Mouse (Mus musculus) olfactory bulb, adult 2 months (tissue): ENCODE results near the gene Pde5a.

Experiments
- CTCF ChIP-seq: fragments of 200-500 bp; IDR thresholded peaks from 2 replicates; pipeline ENCODE4 v1.5.1; 2012; ENCODE audit warnings: low read depth, mild to moderate bottlenecking, low read length, moderate library complexity; ENCODE audit not compliant: insufficient read depth
- POLR2A ChIP-seq: fragments of 200-500 bp; IDR thresholded peaks from 2 replicates; pipeline ENCODE4 v1.6.1; 2012; ENCODE audit warnings: mild to moderate bottlenecking, low read depth, low read length, moderate library complexity; ENCODE audit not compliant: insufficient read depth

GRCm38 (mm10) chr3:122729960-122730740 lies 1.4 kb downstream of the Pde5a start:
- TF ChIP-seq CTCF (peak; percentile 83), POLR2A (0 out of 2 replicates have a peak, but pooled peaks have one; percentile 16)
